Mouse (Mus musculus): ENCODE data around the gene Retn.

DNA sequence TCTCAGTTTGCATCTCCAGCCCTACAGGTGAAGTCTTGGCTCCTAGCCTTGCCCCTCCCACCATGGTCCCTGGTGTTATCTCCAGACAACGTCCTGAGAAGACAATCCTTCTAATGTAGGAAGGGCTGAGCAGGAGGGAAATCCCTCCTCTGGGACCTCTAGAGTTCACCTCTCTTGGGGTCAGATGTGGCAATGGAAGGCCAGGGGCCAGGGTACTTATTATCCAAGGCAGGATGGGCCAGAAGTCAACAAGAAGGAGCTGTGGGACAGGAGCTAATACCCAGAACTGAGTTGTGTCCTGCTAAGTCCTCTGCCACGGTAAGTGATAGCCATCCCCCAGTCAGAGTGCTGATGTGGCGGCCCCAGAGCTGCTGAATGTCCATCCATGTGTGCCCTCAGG, at the start of gene Retn:
- no peak for TF ChIP-seq CTCF (conservative IDR thresholded peaks at IDR 0.05; ENCODE audit: insufficient read depth, insufficient read length, low read depth, low read length)
- no peak for TF ChIP-seq POLR2A (IDR thresholded peaks at IDR 0.05; ENCODE audit: low read depth, low read length)
